Mouse (Mus musculus) midbrain, embryonic 13.5 days (tissue): ENCODE data around the gene Gm14406. TPM values are rescaled to one million over a fixed set of nuclear protein-coding genes. Genes with fewer than 3 reads are reported as not detected.
"Not testable (repeated sequence)": the region's sequence is repeated elsewhere in the genome, so short reads cannot be mapped to it uniquely, and the experiment has no call there.

Experiments
- ATAC-seq: fragments of 200-750 bp; cut with Nextera tagmentation; 2 replicates; pipeline ENCODE4 v1.8.0; 2017; ENCODE audit warnings: mild to moderate bottlenecking, moderate TSS enrichment, moderate library complexity
- H3K27ac ChIP-seq: fragments of 300-500 bp; sonication (generic); 2 replicates; pipeline ENCODE4 v1.5.1; 2015; ENCODE audit warnings: inconsistent platforms, mild to moderate bottlenecking, moderate library complexity
- H3K27me3 ChIP-seq: fragments of 300-500 bp; sonication (generic); 2 replicates; pipeline ENCODE4 v1.6.1; 2015; ENCODE audit warnings: mild to moderate bottlenecking, inconsistent platforms
- H3K36me3 ChIP-seq: fragments of 300-500 bp; sonication (generic); 2 replicates; pipeline ENCODE4 v1.6.1; 2015; ENCODE audit warnings: mild to moderate bottlenecking, inconsistent platforms
- H3K4me1 ChIP-seq: fragments of 300-500 bp; sonication (generic); replicated peaks from 2 replicates; pipeline ENCODE4 v1.6.1; 2015; ENCODE audit warnings: inconsistent platforms
- H3K4me2 ChIP-seq: fragments of 300-500 bp; sonication (generic); replicated peaks from 2 replicates; pipeline ENCODE4 v1.6.1; 2015; ENCODE audit warnings: moderate library complexity, mild to moderate bottlenecking, inconsistent platforms
- H3K4me3 ChIP-seq: fragments of 300-500 bp; sonication (generic); replicated peaks from 2 replicates; pipeline ENCODE4 v1.5.1; 2015; ENCODE audit warnings: mild to moderate bottlenecking, inconsistent platforms
- H3K9ac ChIP-seq: fragments of 300-500 bp; sonication (generic); replicated peaks from 2 replicates; pipeline ENCODE4 v1.6.1; 2015; ENCODE audit warnings: mild to moderate bottlenecking, inconsistent platforms
- H3K9me3 ChIP-seq: fragments of 300-500 bp; sonication (generic); 2 replicates; pipeline ENCODE4 v1.6.1; 2016; ENCODE audit warnings: mild to moderate bottlenecking, inconsistent platforms
- WGBS: fragments of 180-500 bp; shearing (Covaris S2); methylation state at CpG from one replicate; pipeline ENCODE4 v1.1.7; 2015; 5-methylcytosine and 5-hydroxymethylcytosine counted together
- polyA plus RNA-seq: library from polyadenylated mRNA; unstranded; fragments of >200 nt; fragmentation: Nextera tagmentation; extraction: Ambion mirVana; gene quantifications from 2 replicates; pipeline ENCODE4 v1.2.1, GENCODE M21; 2015

Gene Gm14406
- polyA plus RNA-seq: not detected in 2 replicates

DNA sequence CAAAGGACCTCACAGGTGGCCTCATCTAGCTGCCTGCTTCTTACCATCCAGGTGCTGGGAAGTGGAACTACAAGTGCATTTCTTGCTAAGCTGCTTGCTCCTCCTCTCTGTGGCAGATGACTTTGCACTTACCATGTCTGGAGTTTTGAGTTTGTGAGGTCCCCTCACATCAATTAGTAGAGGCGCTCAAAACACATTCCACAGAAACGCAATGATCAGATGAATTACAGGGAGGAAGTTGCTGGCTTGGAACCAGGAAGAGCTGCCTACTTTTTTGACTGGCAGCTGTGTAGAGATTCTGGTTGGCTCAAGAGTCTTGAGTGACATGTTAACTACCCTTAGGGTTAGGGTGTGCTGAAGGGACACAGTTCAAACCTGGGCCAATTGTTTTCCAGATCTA is at the start of gene Gm14406:
Gene Gm14406, minus strand, starts transcription at position 213 of the 400 bp plus-strand sequence.
- H3K4me3 ChIP-seq, H3K4me1 ChIP-seq, H3K9ac ChIP-seq, H3K36me3 ChIP-seq, H3K4me2 ChIP-seq, H3K27ac ChIP-seq, H3K27me3 ChIP-seq, H3K9me3 ChIP-seq, ATAC-seq: not testable (repeated sequence)
- WGBS: 87% methylated on average over 2 of the region's 2 CpGs

DNA sequence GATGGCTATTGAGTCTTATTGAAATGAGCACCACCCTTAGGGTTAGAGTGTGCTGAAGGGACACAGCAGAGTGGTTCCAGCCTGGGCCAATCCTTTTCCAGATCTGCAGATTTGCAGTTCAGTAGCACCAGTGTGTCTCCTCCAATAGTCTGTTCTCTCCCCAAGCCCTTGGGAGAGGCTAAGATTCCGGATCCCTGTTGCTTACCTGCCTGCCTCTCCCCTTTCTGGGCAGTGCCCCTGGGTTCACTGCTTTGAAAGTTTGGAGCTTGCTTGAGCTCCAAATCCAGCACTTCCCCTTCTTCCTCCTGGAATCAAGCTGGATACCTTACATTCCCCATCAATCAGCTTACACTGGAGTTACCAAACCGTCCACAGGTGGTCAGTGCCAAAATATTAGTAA is 2.9 kb downstream of the Gm14406 start:
- not testable (repeated sequence) for H3K27ac ChIP-seq, H3K9me3 ChIP-seq, H3K36me3 ChIP-seq, H3K27me3 ChIP-seq, H3K4me3 ChIP-seq, H3K4me1 ChIP-seq, H3K9ac ChIP-seq, ATAC-seq, H3K4me2 ChIP-seq
- 81% methylated on average over 1 of the region's 2 CpGs for WGBS

DNA sequence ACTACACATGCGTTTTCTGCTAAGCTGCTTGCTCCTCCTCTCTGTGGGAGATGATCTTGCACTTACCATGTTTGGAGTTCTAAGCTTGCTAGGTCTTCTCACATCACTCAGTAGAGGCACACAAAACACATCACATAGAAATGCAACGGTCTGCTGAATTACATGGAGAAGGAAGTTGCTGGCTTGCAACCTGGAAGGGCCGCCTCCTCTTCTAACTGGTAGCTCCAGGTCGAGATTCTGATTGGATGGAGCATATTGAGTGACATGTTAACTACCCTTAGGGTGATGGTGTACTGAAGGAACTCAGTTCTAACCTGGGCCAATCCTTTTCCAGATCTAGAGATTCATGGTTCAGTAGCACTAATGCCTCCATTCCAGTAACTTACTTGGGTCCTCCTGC is 18.6 kb downstream of the Gm14406 start:
- WGBS: 78% methylated on average over 4 of the region's 4 CpGs
- not testable (repeated sequence) for H3K9ac ChIP-seq, ATAC-seq, H3K36me3 ChIP-seq, H3K27ac ChIP-seq, H3K4me2 ChIP-seq, H3K9me3 ChIP-seq, H3K4me1 ChIP-seq, H3K4me3 ChIP-seq, H3K27me3 ChIP-seq

DNA sequence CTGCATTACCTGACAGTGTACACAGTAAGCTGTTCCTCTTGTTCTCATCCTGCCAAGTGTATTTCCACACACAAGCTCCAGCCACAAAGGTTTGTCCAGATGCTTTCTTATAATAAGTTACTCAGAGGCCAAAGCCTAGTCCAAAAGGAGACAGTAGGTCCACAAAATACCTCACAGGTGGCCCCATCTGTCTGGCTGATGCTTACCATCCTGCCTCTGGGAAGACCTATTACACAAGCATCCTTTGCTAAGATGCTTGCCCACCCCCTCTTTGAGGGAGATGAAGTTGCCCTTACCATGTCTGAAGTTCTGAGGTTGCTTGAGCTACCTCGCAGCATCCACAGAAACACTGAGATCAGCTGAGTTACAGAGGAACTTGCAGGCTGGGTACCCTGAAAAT is 22.7 kb downstream of the Gm14406 start:
- not testable (repeated sequence) for ATAC-seq, H3K9ac ChIP-seq, H3K27ac ChIP-seq, H3K4me1 ChIP-seq, H3K27me3 ChIP-seq, H3K4me2 ChIP-seq, H3K4me3 ChIP-seq, H3K36me3 ChIP-seq, H3K9me3 ChIP-seq
- WGBS: no CpG with 5 or more reads among the region's 1 CpGs

DNA sequence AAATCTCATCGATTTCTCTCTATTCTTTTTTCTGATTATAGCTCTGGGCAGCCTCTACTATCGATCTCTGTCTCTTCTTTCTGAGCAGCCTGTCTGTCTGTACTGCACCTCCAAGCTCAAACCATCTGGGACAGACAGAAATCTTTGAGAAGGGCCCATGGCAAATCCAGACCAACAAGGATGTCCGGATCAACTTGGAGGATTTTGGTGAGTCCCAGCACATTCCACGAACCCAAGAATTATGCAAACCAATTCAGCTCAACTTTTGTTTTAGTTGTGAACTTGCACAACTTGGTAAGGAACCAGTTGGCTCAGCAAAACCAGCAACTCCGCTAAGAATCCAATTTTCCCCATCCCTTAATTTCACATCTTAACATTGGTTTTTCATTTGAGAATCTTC is 40.3 kb downstream of the Gm14406 start:
- not testable (repeated sequence) for H3K4me3 ChIP-seq, H3K36me3 ChIP-seq, H3K27me3 ChIP-seq, ATAC-seq, H3K4me1 ChIP-seq, H3K9ac ChIP-seq, H3K27ac ChIP-seq, H3K9me3 ChIP-seq, H3K4me2 ChIP-seq
- 86% methylated on average over 5 of the region's 5 CpGs for WGBS

DNA sequence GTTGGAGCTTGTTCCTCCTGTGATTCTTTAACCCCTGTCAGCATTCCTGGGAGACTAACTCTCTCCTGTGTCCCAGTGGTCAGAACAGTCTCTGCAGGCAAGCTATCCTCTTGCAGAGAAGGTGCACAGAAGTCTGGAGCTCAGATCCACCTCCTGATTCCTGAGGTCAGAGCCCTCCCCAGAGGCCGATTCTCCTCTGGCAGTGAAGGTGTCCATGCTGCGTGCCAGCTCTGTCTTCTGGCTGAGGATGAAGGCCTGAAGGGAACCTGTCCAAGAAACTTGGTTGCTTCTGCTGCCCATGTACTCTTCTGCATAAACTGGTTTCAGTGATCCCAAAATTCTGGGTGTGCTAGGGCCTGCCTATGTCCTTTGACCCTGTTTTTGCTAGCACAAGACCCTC is 40.9 kb downstream of the Gm14406 start:
- WGBS: 92% methylated on average over 2 of the region's 2 CpGs
- not testable (repeated sequence) for ATAC-seq, H3K36me3 ChIP-seq, H3K9ac ChIP-seq, H3K27ac ChIP-seq, H3K4me2 ChIP-seq, H3K4me3 ChIP-seq, H3K4me1 ChIP-seq, H3K9me3 ChIP-seq, H3K27me3 ChIP-seq

DNA sequence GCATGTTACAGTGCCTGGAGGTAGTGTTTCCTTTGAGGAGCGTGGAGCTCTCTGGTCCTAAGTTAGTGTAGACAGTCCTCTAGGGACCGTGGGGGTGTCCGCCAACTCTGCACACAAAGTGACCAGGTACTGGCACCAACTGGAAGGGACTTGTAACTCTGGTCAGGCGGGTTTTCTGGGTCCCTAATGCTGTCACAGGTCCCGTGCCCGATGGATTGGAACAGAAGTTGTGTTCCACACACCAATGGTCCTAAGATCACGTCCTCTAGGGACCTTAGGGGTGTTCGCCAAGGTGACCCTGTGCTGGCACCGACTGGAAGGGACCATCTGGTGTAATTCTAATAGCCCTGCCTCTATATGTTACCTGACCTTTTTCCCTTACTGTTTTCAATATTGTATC is 42.1 kb downstream of the Gm14406 start:
- no peaks in the 10 kb centered on the region for H3K27me3 ChIP-seq
- H3K9ac ChIP-seq: no peak overlapping the region
- no peak overlapping the region for H3K4me3 ChIP-seq
- no peak for ATAC-seq
- peaks cover 6% of the 10 kb centered on the region; the same call in 1 of the 2 replicates for H3K9me3 ChIP-seq
- no peak overlapping the region for H3K4me2 ChIP-seq
- H3K36me3 ChIP-seq: no peaks in the 10 kb centered on the region
- no peak overlapping the region for H3K27ac ChIP-seq
- no peaks in the 10 kb centered on the region for H3K4me1 ChIP-seq
- WGBS: 79% methylated on average over 9 of the region's 9 CpGs

DNA sequence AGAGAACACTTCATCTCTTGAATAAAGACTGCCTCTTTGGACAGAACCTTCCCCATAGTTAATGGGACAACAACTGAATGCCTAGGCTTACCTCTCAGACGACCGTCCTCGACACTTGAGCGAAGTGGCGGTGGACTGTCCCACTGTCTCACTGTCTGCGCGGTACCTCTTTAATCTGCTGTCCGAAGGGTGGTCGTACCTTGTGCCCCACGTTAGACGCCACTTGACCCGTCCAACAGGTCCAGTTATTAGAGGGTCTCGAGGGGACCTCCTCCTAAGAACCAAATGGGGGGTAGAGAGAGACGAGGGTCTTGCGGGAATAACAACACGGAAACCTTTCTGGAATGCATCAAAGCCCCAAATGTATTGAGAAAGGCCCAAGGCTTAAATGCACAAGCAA is 53.8 kb downstream of the Gm14406 start:
- H3K36me3 ChIP-seq, ATAC-seq, H3K9ac ChIP-seq, H3K27me3 ChIP-seq, H3K27ac ChIP-seq, H3K4me2 ChIP-seq, H3K4me1 ChIP-seq, H3K4me3 ChIP-seq: not testable (repeated sequence)
- peaks cover 18% of the 10 kb centered on the region for H3K9me3 ChIP-seq
- WGBS: 90% methylated on average over 16 of the region's 16 CpGs

DNA sequence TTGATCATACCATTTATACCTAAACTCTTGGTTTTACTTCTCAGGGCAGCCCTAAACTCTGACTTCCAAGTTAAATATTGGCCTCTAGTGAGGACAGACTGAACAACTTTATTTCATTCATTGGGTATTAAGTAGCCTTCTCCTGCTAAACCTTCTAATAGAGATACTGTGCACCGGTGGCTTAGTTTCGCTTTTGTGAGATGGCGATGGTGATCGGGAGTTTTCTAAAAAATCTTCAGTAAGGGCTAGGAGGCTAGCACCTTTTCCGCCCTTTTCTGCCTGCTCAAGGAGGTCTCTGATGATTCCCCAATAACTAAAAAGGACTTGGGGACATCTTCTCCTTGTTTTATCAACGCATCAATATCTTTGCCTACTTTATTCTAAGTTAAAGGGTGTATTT is 54.3 kb downstream of the Gm14406 start:
- H3K9ac ChIP-seq, H3K4me2 ChIP-seq, H3K27ac ChIP-seq, H3K4me1 ChIP-seq, H3K4me3 ChIP-seq, ATAC-seq, H3K27me3 ChIP-seq, H3K36me3 ChIP-seq: not testable (repeated sequence)
- peaks cover 18% of the 10 kb centered on the region for H3K9me3 ChIP-seq
- WGBS: 88% methylated on average over 6 of the region's 6 CpGs

DNA sequence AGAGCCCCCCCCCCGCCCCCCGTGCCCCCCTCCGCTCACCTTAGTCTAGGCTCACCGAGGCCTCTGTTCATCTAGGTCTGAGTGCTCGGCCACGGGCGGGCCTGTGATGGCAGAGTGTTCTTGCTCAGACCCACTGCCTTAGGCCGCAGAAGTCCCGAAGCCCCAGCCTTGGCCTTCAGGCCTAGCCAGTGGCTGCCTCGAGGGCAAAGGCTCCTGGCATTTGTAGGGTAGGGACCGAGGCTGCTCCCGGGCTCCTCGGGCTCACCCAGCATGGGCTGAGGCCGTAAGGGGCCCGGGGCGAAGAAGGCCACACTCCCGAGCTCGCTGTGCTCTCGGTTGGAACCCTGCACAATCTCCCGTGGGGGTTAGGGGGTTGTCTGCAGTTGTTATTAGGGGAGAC is 54.9 kb downstream of the Gm14406 start:
- no peak for ATAC-seq
- H3K4me3 ChIP-seq: no peak overlapping the region
- no peak overlapping the region for H3K4me2 ChIP-seq
- 91% methylated on average over 20 of the region's 20 CpGs for WGBS
- H3K27ac ChIP-seq: no peak overlapping the region
- H3K9ac ChIP-seq: no peak overlapping the region
- H3K36me3 ChIP-seq: no peaks in the 10 kb centered on the region
- H3K27me3 ChIP-seq: no peaks in the 10 kb centered on the region
- H3K9me3 ChIP-seq: peaks cover 23% of the 10 kb centered on the region
- H3K4me1 ChIP-seq: no peaks in the 10 kb centered on the region

DNA sequence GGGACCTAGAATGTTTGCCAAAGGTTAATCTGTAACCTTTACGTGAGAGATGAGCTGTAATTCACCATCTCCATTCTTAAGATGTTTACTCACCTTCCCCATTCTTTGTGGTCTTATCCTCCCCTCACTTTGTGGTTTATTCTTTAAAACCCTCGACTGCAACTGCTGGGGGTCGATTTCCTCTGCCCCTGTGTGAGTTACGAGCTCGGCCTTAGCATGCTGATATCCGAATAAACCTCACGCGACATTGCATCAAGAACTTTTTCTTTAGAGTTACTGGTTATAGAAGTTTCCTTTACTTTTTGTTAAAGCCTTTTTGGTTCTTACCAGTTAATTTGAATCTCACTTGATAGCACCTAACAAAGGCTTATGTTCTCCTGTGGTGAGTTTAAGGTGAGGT is 58.0 kb downstream of the Gm14406 start:
- Histone ChIP-seq H3K4me3 (no peak overlapping the region), H3K27me3 (no peaks in the 10 kb centered on the region), H3K9me3 (peaks cover 20% of the 10 kb centered on the region), H3K27ac (no peak overlapping the region), H3K9ac (no peak overlapping the region), H3K36me3 (no peaks in the 10 kb centered on the region), H3K4me2 (no peak overlapping the region), H3K4me1 (no peaks in the 10 kb centered on the region)
- WGBS: 84% methylated on average over 8 of the region's 8 CpGs
- no peak for ATAC-seq
